Mouse (Mus musculus) heart, embryonic 12.5 days (tissue): ENCODE results near the gene Slc44a1. TPM values are rescaled to one million over a fixed set of nuclear protein-coding genes. Genes with fewer than 3 reads are reported as not detected.

ENCODE experiments used
- ATAC-seq: fragments of 200-750 bp; cut with Nextera tagmentation; 2 replicates; pipeline ENCODE4 v1.8.0; 2017; ENCODE audit warnings: moderate TSS enrichment, moderate library complexity; ENCODE audit not compliant: insufficient number of reproducible peaks, low FRiP score
- H3K27ac ChIP-seq: fragments of 300-500 bp; sonication (generic); 2 replicates; pipeline ENCODE4 v1.5.1; 2016; ENCODE audit warnings: mild to moderate bottlenecking, moderate library complexity; ENCODE audit not compliant: poor library complexity, severe bottlenecking
- H3K27me3 ChIP-seq: fragments of 300-500 bp; sonication (generic); replicated peaks from 2 replicates; pipeline ENCODE4 v1.6.1; 2016; ENCODE audit warnings: mild to moderate bottlenecking, moderate library complexity
- H3K36me3 ChIP-seq: fragments of 300-500 bp; sonication (generic); 2 replicates; pipeline ENCODE4 v1.6.1; 2016; ENCODE audit warnings: mild to moderate bottlenecking, moderate library complexity
- H3K4me1 ChIP-seq: fragments of 300-500 bp; sonication (generic); replicated peaks from 2 replicates; pipeline ENCODE4 v1.6.1; 2016; ENCODE audit warnings: mild to moderate bottlenecking
- H3K4me2 ChIP-seq: fragments of 300-500 bp; sonication (generic); 2 replicates; pipeline ENCODE4 v1.6.1; 2016; ENCODE audit warnings: mild to moderate bottlenecking, moderate library complexity
- H3K4me3 ChIP-seq: fragments of 300-500 bp; sonication (generic); 2 replicates; pipeline ENCODE4 v1.5.1; 2016; ENCODE audit warnings: mild to moderate bottlenecking
- H3K9ac ChIP-seq: fragments of 300-500 bp; sonication (generic); 2 replicates; pipeline ENCODE4 v1.6.1; 2016; ENCODE audit warnings: mild to moderate bottlenecking, moderate library complexity
- H3K9me3 ChIP-seq: fragments of 300-500 bp; sonication (generic); replicated peaks from 2 replicates; pipeline ENCODE4 v1.6.1; 2016; ENCODE audit warnings: mild to moderate bottlenecking, moderate library complexity
- WGBS: fragments of 180-500 bp; shearing (Covaris S2); methylation state at CpG from one replicate; pipeline ENCODE4 v1.1.7; 2016; 5-methylcytosine and 5-hydroxymethylcytosine counted together
- polyA plus RNA-seq: library from polyadenylated mRNA; unstranded; fragments of >200 nt; fragmentation: Nextera tagmentation; extraction: Ambion mirVana; gene quantifications from 2 replicates; pipeline ENCODE4 v1.2.1, GENCODE M21; 2016

Slc44a1 gene
- polyA plus RNA-seq, 1 experiment from 2014 or later: 28.7 TPM

GRCm38 (mm10) chr4:53452457-53452856, 12.2 kb downstream of the Slc44a1 start:
- H3K4me2 ChIP-seq: no peak overlapping the region
- peak overlapping the region; percentile 79 for H3K27ac ChIP-seq
- no peaks in the 10 kb centered on the region for H3K9me3 ChIP-seq
- H3K36me3 ChIP-seq: no peaks in the 10 kb centered on the region
- no peak for ATAC-seq
- no peak overlapping the region for H3K4me3 ChIP-seq
- H3K27me3 ChIP-seq: no peaks in the 10 kb centered on the region
- H3K9ac ChIP-seq: no peak overlapping the region
- H3K4me1 ChIP-seq: peaks cover 45% of the 10 kb centered on the region
- WGBS: 29% methylated on average over 1 of the region's 1 CpGs

GRCm38 (mm10) chr4:53452976-53453889, 13.0 kb downstream of the Slc44a1 start:
- H3K27ac ChIP-seq: peak overlapping the region; percentile 79
- H3K4me2 ChIP-seq: peak overlapping the region; percentile 36

GRCm38 (mm10) chr4:53455885-53456284, 15.7 kb downstream of the Slc44a1 start:
- no peak for ATAC-seq
- Histone ChIP-seq H3K27ac (no peak overlapping the region; the same call in 1 of the 2 replicates), H3K4me3 (no peak overlapping the region), H3K4me2 (no peak overlapping the region), H3K36me3 (no peaks in the 10 kb centered on the region), H3K9me3 (no peaks in the 10 kb centered on the region), H3K27me3 (no peaks in the 10 kb centered on the region), H3K4me1 (peaks cover 33% of the 10 kb centered on the region), H3K9ac (no peak overlapping the region)
- WGBS: 84% methylated on average over 2 of the region's 2 CpGs

More at GRCm38 (mm10) chr4:53452976-53453889, 13.0 kb downstream of the Slc44a1 start:
- peaks cover 45% of the 10 kb centered on the region for H3K4me1 ChIP-seq
- H3K36me3 ChIP-seq: no peaks in the 10 kb centered on the region
- no peak overlapping the region for H3K9ac ChIP-seq
- H3K27me3 ChIP-seq: no peaks in the 10 kb centered on the region
- WGBS: 36% methylated on average over 10 of the region's 10 CpGs
- H3K9me3 ChIP-seq: no peaks in the 10 kb centered on the region
- H3K4me3 ChIP-seq: no peak overlapping the region
- peak; percentile 65; the same call in 1 of the 2 replicates for ATAC-seq

GRCm38 (mm10) chr4:53456570-53456969, 16.4 kb downstream of the Slc44a1 start:
- Histone ChIP-seq H3K4me3 (no peak overlapping the region), H3K27ac (no peak overlapping the region), H3K9me3 (no peaks in the 10 kb centered on the region), H3K36me3 (no peaks in the 10 kb centered on the region), H3K4me1 (peaks cover 27% of the 10 kb centered on the region), H3K4me2 (no peak overlapping the region), H3K27me3 (no peaks in the 10 kb centered on the region), H3K9ac (no peak overlapping the region)
- WGBS: 83% methylated on average over 6 of the region's 6 CpGs
- ATAC-seq: no peak

- 83% methylated on average over 3 of the region's 3 CpGs for WGBS
Measured at GRCm38 (mm10) chr4:53458503-53458902, 18.3 kb downstream of the Slc44a1 start.

GRCm38 (mm10) chr4:53459697-53460096, 19.5 kb downstream of the Slc44a1 start:
- H3K9me3 ChIP-seq: no peaks in the 10 kb centered on the region
- H3K9ac ChIP-seq: no peak overlapping the region
- no peaks in the 10 kb centered on the region for H3K27me3 ChIP-seq
- no peak overlapping the region for H3K27ac ChIP-seq
- no peak overlapping the region for H3K4me2 ChIP-seq
- H3K4me1 ChIP-seq: peaks cover 18% of the 10 kb centered on the region
- no peak overlapping the region for H3K4me3 ChIP-seq
- no peaks in the 10 kb centered on the region for H3K36me3 ChIP-seq
- 89% methylated on average over 7 of the region's 7 CpGs for WGBS
- no peak for ATAC-seq

More at GRCm38 (mm10) chr4:53458503-53458902, 18.3 kb downstream of the Slc44a1 start:
- Histone ChIP-seq H3K4me1 (peaks cover 20% of the 10 kb centered on the region), H3K4me2 (no peak overlapping the region), H3K9ac (no peak overlapping the region), H3K27me3 (no peaks in the 10 kb centered on the region), H3K4me3 (no peak overlapping the region), H3K36me3 (no peaks in the 10 kb centered on the region), H3K27ac (no peak overlapping the region), H3K9me3 (no peaks in the 10 kb centered on the region)
- no peak for ATAC-seq

GRCm38 (mm10) chr4:53461026-53461425, 20.8 kb downstream of the Slc44a1 start:
- Histone ChIP-seq H3K27me3 (no peaks in the 10 kb centered on the region), H3K4me2 (no peak overlapping the region), H3K27ac (no peak overlapping the region), H3K9ac (no peak overlapping the region), H3K36me3 (no peaks in the 10 kb centered on the region), H3K4me3 (no peak overlapping the region), H3K9me3 (no peaks in the 10 kb centered on the region), H3K4me1 (peaks cover 18% of the 10 kb centered on the region)
- no peak for ATAC-seq
- 84% methylated on average over 4 of the region's 4 CpGs for WGBS

- no peaks in the 10 kb centered on the region for H3K9me3 ChIP-seq
- peak overlapping the region; percentile 44; the same call in 1 of the 2 replicates for H3K4me2 ChIP-seq
- H3K9ac ChIP-seq: no peak overlapping the region
- no peaks in the 10 kb centered on the region for H3K36me3 ChIP-seq
- ATAC-seq: no peak
- no peak overlapping the region for H3K4me3 ChIP-seq
- H3K27ac ChIP-seq: no peak overlapping the region
- H3K4me1 ChIP-seq: peaks cover 16% of the 10 kb centered on the region
- WGBS: 81% methylated on average over 5 of the region's 5 CpGs
- H3K27me3 ChIP-seq: no peaks in the 10 kb centered on the region
Measured at GRCm38 (mm10) chr4:53462069-53462468, 21.9 kb downstream of the Slc44a1 start.

GRCm38 (mm10) chr4:53462505-53463251, 22.5 kb downstream of the Slc44a1 start:
- H3K27ac ChIP-seq: 0 out of 2 replicates have a peak overlapping the region, but pooled peaks have one; percentile 32
- ATAC-seq: no peak
- no peak overlapping the region for H3K9ac ChIP-seq

GRCm38 (mm10) chr4:53465887-53466286, 25.7 kb downstream of the Slc44a1 start:
- peaks cover 23% of the 10 kb centered on the region for H3K4me1 ChIP-seq
- no peaks in the 10 kb centered on the region for H3K36me3 ChIP-seq
- 89% methylated on average over 1 of the region's 1 CpGs for WGBS
- no peak for ATAC-seq
- no peaks in the 10 kb centered on the region for H3K27me3 ChIP-seq
- no peak overlapping the region for H3K4me2 ChIP-seq
- no peak overlapping the region for H3K27ac ChIP-seq
- H3K9me3 ChIP-seq: no peaks in the 10 kb centered on the region
- H3K4me3 ChIP-seq: no peak overlapping the region
- no peak overlapping the region for H3K9ac ChIP-seq

More at GRCm38 (mm10) chr4:53462505-53463251, 22.5 kb downstream of the Slc44a1 start:
- H3K4me2 ChIP-seq: peak overlapping the region; percentile 44
- H3K9me3 ChIP-seq: no peaks in the 10 kb centered on the region
- no peaks in the 10 kb centered on the region for H3K27me3 ChIP-seq
- no peak overlapping the region for H3K4me3 ChIP-seq
- WGBS: 59% methylated on average over 18 of the region's 18 CpGs
- peaks cover 16% of the 10 kb centered on the region for H3K4me1 ChIP-seq
- no peaks in the 10 kb centered on the region for H3K36me3 ChIP-seq

GRCm38 (mm10) chr4:53469007-53469406, 28.8 kb downstream of the Slc44a1 start:
- Histone ChIP-seq H3K4me3 (no peak overlapping the region), H3K4me2 (no peak overlapping the region), H3K9me3 (no peaks in the 10 kb centered on the region), H3K27me3 (no peaks in the 10 kb centered on the region), H3K27ac (no peak overlapping the region), H3K36me3 (no peaks in the 10 kb centered on the region), H3K4me1 (peaks cover 18% of the 10 kb centered on the region), H3K9ac (no peak overlapping the region)
- 66% methylated on average over 6 of the region's 6 CpGs for WGBS
- no peak for ATAC-seq
